Mouse (Mus musculus) regulatory T cell (primary cell): ENCODE results near the gene Orc3.
"Not testable (repeated sequence)": the region's sequence is repeated elsewhere in the genome, so short reads cannot be mapped to it uniquely, and the experiment has no call there.

ENCODE experiments used
- in situ Hi-C: fragments of 300-600 bp; cut with MboI, MseI; formaldehyde crosslinking; loops from one replicate; pipeline ENCODE4 v1.15.1; 2025; ENCODE audit warnings: high pct_unique_total_duplicates

Gene Orc3

DNA sequence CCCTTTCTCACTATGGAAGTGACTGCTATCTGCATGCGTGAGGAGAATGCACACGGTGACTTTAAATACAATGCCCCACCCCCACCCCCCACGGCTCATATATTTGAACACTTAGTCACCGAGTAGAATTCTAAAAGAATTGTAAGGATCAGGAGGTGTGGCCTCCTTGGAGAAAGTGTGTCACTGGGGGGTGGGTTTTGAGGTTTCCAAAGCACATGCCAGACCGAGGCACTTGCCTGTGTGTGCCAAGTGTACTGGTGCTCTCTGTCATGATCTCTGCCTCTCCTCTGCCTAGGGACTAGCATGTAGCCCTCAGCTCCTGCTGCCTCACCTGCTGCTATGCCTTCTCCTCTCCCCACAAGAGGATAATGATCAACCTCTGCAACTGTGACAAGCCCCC lies 32.3 kb downstream of the Orc3 start:
- in situ Hi-C loops = no loop called here

DNA sequence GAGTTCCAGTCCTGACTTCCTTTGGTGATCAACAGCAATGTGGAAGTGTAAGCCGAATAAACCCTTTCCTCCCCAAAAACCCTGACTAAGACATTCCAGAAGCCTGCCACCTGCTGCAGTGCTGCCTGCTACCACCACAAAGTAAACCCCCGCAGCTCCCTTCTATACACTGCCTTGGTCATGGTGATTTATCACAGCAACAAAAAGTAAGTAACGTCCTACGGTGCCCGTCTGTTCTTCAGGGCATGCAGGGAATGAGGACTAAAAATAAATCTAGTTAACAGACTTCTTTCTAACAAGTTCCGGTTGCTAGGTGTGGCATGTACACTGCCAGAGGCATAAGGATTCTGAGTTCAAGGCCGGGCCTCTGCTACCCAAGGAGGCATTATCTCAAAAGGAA lies 32.8 kb downstream of the Orc3 start:
- in situ Hi-C loops = no loop called here

DNA sequence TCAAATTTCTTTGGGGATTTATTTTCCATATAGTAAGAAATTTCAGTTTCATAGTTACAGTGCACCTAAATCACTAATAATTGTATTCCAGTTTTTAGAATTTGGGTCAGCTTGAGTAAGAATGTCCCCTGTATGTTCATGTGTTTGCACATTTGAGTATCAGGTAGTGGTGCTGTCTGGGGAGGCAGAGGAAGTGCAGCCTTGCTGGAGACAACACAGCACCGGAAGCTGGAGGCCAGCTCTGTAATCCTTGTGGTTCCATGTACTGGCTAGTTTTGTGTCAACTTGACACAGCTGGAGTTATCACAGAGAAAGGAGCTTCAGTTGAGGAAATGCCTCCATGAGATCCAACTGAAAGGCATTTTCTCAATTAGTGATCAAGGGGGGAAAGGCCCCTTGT lies 33.3 kb downstream of the Orc3 start:
- in situ Hi-C loops = not testable (repeated sequence)

DNA sequence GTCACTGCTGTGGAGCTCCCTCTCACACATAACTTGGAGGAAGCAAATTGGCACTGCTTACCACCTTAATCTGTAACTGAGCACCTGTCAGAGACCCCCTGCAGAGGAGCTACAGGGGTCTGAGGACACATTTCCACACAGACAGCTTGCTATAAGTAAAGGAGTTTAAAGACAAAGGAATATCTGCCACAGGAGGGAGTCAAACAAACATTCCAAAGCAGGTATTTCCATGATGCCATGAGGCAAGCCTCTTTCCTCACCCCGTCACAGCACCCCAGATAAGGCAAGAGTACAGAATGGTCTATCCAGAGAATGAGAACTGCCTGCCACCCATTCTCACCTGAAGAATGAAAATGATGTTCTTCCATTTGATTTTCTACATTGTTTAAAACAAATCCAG lies 35.5 kb downstream of the Orc3 start:
- in situ Hi-C loops = no loop called here

DNA sequence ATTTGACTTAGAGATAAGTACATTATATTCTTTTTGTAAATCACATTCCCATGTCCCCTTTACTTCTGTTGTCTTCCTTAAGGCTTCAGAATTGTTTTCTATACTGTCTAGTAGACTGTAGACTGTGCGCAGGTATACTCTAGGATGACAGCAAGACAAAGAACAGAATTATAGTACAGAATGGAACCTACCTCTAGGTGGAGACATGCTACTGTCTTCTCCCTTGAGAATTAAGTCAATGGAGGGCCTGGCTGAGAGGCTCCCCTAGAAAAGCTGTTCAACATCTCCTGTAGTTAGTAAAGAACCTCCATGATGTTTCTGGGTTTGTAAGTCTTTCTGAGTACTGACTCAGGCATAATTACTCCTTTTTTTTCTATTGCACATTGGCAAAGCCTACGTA lies 37.7 kb downstream of the Orc3 start:
- in situ Hi-C loops = no loop called here

DNA sequence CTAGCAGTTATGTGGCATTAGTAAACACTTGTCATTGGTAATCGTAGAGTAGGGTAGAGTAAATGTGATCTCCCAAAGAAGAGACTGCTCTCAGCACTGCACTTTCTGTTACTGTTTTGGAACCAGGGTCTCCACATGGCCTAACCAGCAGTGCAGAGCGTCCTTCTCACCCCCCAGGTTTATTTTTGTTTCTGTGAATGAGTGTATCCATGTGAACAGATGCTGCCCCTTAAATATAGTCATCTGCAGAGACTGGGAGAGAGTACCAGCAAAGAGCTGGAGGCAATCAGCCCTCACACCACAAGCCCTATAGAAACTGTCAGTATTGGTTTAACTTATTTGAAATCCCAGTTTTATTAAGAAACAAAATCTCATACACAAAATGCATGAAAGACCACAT lies 41.9 kb downstream of the Orc3 start:
- in situ Hi-C loops = loop anchor here (25.0 kb wide), 1 partner anchor 1186 kb away; no protein-coding TSS in a partner anchor

DNA sequence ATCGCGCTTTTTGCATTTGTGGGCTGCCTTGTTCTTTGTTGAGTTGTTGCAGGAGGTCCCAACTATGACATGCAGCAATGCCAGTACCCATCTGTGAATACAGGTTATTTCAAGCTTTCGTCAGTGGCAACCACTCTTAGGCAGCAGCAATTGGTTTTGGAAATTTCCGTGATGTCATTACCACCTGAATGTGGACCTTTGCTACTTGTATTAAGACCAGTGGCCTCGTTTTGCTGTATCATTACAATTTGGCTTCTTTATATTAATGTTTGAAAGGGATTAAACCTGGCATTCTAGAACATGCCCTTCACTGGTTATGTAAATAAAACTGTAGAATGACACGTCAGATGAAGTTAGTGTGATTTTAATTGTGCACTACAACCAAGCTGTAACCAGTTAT lies 48.5 kb downstream of the Orc3 start:
- in situ Hi-C loops = loop anchor here (10.0 to 25.0 kb wide), 2 partner anchors 981 to 1179 kb away; no protein-coding TSS in a partner anchor

DNA sequence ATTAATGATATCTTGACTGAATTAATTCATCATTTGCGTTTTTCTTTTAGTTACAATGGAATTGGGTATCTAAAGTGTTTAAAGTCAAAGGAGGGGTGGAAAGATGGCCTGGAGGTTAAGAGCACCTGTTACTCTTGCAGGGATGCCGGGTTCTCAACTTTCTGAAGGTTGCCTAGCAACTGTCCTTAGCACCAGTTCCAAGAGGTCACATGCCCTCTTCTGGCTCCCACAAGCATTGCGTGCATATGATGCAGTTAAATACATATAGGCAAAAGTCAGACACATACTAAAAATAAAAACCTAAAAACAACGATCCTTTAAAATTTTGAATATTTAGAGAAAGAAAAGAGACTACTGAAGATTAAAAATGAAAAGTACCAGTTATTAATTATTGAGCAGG lies 53.8 kb downstream of the Orc3 start:
- in situ Hi-C loops = loop anchor here (10.0 to 25.0 kb wide), 2 partner anchors 976 to 1174 kb away; no protein-coding TSS in a partner anchor

DNA sequence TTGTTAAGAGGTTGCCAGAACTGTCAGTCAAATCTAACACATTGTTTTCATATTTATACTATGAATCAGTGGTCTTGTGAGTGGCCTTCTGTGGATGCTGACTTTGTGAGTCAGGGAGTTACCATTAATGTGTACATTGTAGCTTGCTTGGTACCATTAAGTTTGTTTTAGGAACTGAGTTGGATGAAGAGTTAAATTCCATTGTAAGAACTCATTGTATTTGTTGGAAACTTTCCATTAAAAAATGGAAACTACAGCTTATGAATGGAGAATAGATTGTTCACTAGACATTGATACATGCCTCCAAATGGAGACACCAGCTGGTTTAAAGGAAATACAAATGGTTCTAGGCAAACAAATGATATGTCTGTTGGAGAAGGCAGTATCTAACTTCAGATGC lies 58.6 kb downstream of the Orc3 start:
- in situ Hi-C loops = loop anchor here (25.0 kb wide), 1 partner anchor 1169 kb away; no protein-coding TSS in a partner anchor

DNA sequence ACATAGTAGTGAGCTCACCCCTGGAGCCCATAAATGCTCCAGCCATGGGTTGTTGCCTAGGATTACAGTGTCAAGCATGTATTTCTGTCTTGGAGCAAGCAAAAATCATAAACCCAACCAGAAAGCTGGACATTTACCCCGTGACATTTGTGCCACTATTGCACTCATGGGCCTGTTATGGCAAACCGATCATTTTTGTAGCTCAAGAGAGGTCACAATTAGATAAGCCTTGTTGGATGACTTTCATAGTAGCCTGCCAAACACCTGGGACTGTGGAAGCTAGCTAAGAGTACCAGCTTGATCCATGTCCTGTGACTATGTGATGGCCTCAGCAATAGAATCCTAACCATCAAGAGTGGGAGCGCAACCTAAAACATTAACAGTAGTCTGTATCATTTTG lies 59.1 kb downstream of the Orc3 start:
- in situ Hi-C loops = loop anchor here (25.0 kb wide), 1 partner anchor 1168 kb away; no protein-coding TSS in a partner anchor

DNA sequence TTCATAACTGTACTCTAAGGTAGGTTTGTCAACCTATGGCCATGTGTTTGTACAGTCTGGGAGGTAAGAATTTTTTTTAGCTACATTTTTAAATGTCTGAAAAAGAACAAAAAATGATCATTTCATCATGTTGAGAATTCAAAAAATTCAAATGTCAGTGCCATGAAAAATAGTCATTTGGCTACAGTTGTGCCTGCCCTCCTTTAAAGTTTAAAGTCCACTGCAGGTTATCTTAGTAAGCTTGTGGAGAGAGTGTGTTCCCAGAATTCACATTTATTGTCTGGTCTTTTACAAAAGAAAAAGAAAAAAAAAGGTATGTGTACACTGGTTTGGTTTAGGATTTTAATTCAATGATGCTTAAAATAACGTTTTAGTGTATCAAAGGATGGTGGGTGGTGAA lies 60.1 kb downstream of the Orc3 start:
- in situ Hi-C loops = loop anchor here (25.0 kb wide), 1 partner anchor 1167 kb away; no protein-coding TSS in a partner anchor

DNA sequence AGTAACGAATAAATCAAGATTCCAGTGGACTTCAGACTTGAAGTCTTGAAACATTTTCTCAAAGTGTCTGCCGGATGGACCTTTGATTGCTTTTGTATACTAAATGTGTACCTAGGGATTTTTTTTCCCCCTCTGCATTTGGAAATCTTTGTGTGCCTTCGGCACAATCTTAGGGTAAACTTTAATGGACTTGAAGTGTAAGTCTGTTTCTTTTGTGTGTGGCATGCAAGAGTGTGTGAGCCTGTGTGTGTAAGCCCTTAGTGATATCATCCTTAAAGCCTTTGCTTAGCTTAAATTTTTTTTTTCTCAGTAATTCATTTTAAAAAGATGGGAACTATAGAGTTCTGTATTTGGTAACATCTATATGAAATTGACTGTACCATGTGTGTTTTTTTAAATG lies 62.8 kb downstream of the Orc3 start:
- in situ Hi-C loops = loop anchor here (25.0 kb wide), 1 partner anchor 1165 kb away; no protein-coding TSS in a partner anchor

DNA sequence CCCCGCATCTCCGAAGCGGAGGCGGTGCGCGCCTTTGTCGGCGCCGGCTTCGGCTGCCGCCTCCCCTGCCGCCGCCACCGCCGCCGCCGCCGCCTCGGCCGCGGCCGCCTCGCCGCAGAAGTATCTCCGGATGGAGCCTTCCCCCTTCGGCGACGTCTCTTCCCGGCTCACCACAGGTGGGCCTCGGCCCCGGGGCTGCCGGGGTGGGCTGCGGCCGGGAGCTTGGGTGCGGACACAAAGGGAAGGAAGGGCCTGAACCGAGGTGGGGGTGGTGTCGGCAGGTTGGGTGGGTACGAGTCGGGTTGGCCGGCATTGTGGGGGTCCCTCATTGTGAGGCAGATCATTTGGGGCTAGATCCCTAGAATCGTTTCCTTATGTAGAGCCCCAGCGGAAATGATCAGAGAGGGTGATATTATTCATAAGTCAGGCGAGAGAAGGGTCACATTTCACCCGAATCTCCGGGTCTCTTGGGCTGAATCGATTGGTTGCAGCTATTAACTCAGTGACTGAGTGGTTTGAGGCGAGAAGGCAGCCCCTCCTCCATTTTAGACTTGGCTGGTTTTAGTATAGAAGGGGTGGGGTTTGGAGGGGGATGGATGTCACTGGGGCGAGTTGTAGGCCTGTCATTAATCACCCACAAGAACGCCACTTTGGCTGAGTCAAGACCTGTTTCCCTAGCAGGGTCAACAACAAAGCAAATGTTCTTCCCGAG lies 63.5 kb downstream of the Orc3 start:
- in situ Hi-C loops = loop anchor here (25.0 kb wide), 1 partner anchor 1164 kb away; no protein-coding TSS in a partner anchor

DNA sequence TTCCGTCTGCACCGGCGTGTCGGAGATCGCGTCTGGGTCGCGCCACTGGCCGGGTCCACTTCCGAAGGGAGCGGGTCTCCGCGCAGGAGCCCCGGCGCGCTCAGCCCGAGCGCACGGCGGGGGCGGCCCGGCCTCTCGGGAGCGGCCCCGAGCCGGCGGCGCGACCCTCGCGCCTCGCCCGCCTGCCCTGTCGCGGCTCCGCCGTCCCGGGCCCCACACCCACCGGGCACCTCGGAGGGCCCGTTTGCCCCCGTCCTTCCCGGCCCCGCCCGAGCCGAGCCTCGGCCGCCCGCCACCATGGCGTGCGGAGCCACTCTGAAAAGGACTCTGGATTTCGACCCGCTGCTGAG lies 64.0 kb downstream of the Orc3 start, which contains the start of gene Akirin2:
TSS of gene Akirin2 (plus strand) at position 190 of the 350 bp plus-strand sequence.
- in situ Hi-C loops = loop anchor here (25.0 kb wide), 1 partner anchor 1163 kb away; no protein-coding TSS in a partner anchor

DNA sequence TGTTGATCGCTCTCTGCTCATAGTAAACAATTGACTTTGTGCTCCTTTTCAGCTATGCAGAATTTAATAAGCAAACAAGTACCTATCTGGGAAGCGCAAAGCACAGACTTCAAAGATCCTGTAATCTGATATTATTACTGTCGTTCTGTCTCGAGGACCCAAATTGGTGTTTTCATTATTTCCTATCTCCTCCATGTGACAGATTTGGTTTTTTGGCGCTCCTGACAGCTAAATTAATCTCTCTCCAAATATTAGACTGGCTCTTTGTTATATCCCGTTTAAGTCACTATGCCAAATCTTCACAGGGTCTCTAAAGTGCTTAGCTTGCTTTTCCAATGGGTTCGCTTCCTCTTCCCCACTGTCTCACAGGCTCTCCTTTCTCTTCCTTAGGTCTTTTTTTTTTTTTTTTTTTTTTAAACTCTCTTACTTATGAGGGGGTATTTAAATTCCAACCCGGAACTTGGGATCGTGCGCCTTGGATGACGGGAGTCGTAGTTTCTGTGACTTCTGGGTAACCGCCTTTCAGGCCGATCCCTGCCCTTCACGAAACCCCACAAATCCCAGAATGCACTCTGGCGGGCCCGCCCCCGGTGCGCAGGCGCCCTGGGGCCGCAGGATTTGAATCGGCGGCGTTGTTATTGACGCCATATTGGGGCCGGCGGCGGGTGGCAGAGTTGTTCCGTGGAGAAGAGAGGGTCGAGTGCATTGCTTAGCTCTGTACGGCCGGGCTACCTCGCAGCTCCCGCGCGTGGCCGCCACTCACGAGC lies 64.6 kb downstream of the Orc3 start:
- in situ Hi-C loops = loop anchor here (25.0 kb wide), 1 partner anchor 1163 kb away; no protein-coding TSS in a partner anchor

DNA sequence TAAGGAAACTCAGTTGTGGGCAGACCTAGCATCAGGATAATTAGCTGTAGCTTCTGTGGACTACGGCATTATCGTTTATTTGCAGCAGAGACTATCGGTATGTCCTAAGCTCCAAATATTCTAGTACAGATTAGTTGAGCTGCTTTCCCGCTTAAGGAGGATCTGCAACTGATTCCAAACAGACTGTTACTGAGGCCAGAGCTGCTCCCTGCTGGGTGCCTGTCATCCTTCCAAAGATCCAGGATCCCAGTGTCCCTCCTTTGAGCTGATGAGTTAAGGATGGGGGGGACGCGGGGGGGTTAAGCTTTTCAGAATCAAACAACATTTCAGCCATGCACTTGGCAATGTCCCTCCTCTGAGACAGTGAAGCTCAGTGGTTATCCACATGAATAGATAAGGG lies 84.8 kb downstream of the Orc3 start:
- in situ Hi-C loops = no loop called here

DNA sequence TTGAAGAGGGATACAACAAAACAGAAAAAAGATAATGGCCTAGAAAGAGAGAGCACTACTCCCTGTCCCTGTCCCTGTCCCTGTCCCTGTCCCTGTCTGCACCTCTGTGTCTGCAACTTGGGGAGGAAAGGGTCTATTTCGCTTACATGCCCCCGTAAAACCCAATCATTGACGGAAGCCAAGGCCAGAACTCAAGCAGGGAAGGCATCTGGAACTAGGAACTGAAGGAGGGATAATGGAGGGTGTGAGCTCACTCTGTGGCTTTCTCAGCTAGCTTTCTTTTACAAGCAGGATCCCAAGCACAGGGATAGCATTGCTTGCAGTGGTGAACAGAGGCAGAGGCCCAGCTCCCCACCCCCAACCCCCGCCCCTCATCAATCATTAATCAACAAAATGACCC lies 85.4 kb downstream of the Orc3 start:
- in situ Hi-C loops = no loop called here

DNA sequence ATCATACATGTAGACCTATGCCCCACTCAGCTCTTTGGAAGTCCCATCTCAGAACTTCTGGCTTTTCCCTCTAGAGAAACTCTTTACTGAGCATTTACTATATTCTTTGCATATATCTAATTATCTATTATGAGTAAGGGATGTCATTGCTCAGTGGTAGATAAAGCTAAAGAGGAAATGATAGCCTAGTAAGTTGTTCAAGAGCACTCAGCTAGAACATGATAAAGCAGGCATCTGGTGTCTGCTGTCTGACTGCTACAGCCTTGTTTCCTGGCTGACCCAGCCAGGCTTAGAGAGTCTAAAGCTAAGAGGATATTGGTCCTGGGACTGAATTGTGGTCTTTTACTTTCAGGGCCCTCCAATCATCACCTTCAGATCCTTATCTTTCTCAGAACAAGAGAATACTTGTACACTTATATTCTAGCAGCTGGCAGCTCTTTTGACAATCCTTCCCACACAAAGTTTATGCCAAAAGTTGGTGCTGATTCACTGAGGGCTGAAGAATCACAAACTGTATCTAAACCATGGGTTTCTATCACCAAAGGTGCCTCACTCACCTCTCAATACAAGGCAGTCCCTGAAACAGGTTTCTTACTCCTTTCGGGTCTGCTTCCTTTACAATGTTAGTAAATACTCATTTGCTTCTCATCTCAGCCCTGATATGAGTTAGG lies 86.2 kb downstream of the Orc3 start:
- in situ Hi-C loops = no loop called here

DNA sequence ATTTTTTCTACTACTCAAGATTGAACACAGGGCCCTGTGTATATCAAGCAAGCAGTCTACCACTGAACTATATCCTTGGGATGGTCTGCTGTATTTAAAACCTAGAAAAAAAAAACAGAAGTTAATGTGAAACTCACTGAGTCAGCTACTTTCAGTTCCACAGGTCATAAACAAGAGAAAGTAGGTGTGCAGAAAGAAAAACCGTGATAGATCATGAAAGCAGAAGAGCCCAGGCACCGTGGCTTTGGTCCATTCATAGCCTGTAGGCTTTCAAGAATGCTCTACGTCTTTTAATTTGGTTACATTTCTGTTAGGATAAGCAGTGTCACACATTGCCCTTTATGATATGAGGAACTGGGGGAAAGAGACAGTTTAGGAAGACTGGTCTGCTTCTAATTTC lies 88.0 kb downstream of the Orc3 start:
- in situ Hi-C loops = no loop called here

DNA sequence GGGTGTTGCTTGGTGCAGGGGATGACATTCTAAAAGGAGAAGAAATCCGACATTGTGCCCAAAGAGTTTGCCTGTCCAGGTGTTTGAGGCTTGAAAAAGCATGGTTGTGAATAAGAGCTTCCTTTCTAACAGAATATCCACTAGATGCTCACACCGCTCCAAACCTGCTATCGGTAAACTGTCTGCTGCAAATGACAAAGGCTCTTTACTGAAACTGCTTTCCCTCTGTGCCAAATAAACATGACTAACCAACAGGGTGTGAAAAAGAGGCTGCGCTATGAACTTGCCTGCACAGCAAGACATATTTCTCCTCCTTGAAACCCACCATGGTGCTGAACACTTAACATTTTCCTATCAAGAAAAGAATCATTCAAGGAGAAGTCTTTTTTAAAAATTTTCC lies 91.2 kb downstream of the Orc3 start:
- in situ Hi-C loops = no loop called here

DNA sequence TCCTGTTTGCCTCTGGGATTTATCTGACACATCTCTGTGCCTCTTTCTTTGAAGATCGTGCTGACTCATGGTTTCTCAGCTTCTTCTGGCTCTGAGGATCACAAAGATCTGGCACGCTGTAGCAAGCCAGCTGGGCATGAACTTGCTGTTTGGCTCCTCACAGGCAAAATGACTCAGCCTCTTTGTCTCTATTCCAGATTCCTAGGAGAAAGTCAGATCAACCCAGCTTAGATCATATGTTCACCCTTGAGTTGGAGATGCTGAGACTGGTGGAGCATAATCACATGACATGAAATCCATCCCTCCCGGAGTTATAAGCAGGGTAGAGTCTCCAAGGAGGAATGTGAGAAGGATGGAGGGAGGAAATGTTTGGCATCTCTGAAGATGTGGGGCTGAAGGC lies 91.9 kb downstream of the Orc3 start:
- in situ Hi-C loops = no loop called here
